12 mouse cellular contexts compared by ENCODE assay signal in the genomic region with DNA sequence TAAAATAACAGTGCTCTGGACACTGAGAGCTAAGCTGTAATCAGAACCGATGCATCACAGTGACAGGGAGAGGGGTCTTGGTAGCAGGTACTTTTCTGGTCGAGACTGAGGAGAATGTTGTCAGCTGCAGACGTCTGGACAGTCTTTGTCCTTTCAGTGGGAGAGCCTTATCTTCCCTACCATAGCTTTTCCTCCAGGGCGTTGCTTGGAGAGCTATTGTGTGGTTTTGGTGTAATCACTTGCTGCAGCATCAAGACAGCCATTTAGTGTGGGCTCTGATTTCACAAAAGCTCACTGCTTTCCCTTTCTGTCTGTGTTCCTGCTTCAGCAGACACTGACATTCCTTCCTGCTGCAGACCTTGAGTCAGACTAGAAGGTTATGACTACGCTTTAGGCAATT.
DNase-seq lines count a peak whose midpoint lies in the region; ATAC-seq and TF ChIP-seq lines count a peak whose summit lies in the region.
"Had no signal": no experiment of that assay in that cellular context is flagged by ENCODE, and none has a peak within 500 bp of the region (broad histone marks: within the 10 kb centered on the region; RNA-seq: fewer than 3 reads in every experiment).

No protein-coding gene starts in this region.

- no peak for TF ChIP-seq CTCF in lung, postnatal 0 days (IDR thresholded peaks at IDR 0.05)
- TF ChIP-seq CTCF in thymus, adult 2 months (IDR thresholded peaks at IDR 0.05; ENCODE audit: borderline replicate concordance, control insufficient read depth, extremely low read depth, insufficient read depth, low read length, poor library complexity), result no peak

- no peak overlapping the region for H3K4me2 ChIP-seq in lung, postnatal 0 days (replicated peaks; ENCODE audit: low read depth, low read length)
- no peak overlapping the region for H3K4me2 ChIP-seq in midbrain, embryonic 16.5 days (ENCODE audit: low read length)
- H3K4me2 ChIP-seq: limb, embryonic 15.5 days; stomach, embryonic 15.5 days had no signal

- no peak for TF ChIP-seq EP300 in lung, postnatal 0 days (IDR thresholded peaks at IDR 0.05)

- no peaks in the 10 kb centered on the region for H3K27me3 ChIP-seq in lung, postnatal 0 days (replicated peaks; ENCODE audit: insufficient read depth, low read length)
- H3K27me3 ChIP-seq in midbrain, embryonic 16.5 days (ENCODE audit: control insufficient read depth, insufficient read depth, low read depth, low read length), result no peaks in the 10 kb centered on the region
- no peaks in the 10 kb centered on the region for H3K27me3 ChIP-seq in thymus, adult 2 months (ENCODE audit: control insufficient read depth, insufficient read depth, low read length)
- H3K27me3 ChIP-seq: limb, embryonic 15.5 days; stomach, embryonic 15.5 days had no signal

- no peak overlapping the region for H3K9ac ChIP-seq in lung, postnatal 0 days (replicated peaks; ENCODE audit: low read depth)
- no peak overlapping the region for H3K9ac ChIP-seq in midbrain, embryonic 16.5 days (ENCODE audit: low read depth, low read length)
- H3K9ac ChIP-seq: limb, embryonic 15.5 days; stomach, embryonic 15.5 days had no signal

- H3K27ac ChIP-seq in lung, postnatal 0 days (ENCODE audit: low read length), result no peak overlapping the region
- 0 out of 2 replicates have a peak overlapping the region, but pooled peaks have one; percentile 15 for H3K27ac ChIP-seq in midbrain, embryonic 16.5 days (ENCODE audit: low read length)
- H3K27ac ChIP-seq in thymus, adult 2 months (ENCODE audit: control insufficient read depth, insufficient read depth, low read length), result no peak overlapping the region
- H3K27ac ChIP-seq: limb, embryonic 15.5 days; stomach, embryonic 15.5 days had no signal

- ATAC-seq in lung, postnatal 0 days, result no peak
- 0 out of 2 replicates have a peak, but pooled peaks have one; percentile 21 for ATAC-seq in midbrain, embryonic 16.5 days

- no peaks in the 10 kb centered on the region for H3K36me3 ChIP-seq in lung, postnatal 0 days (ENCODE audit: insufficient read depth, low read length)
- H3K36me3 ChIP-seq in midbrain, embryonic 16.5 days (ENCODE audit: control insufficient read depth, insufficient read depth, low read length), result no peaks in the 10 kb centered on the region
- H3K36me3 ChIP-seq in thymus, adult 2 months (ENCODE audit: control insufficient read depth, insufficient read depth, low read length), result no peaks in the 10 kb centered on the region
- H3K36me3 ChIP-seq: limb, embryonic 15.5 days; stomach, embryonic 15.5 days had no signal

- no peaks in the 10 kb centered on the region for H3K9me3 ChIP-seq in lung, postnatal 0 days (ENCODE audit: low read length)
- no peaks in the 10 kb centered on the region for H3K9me3 ChIP-seq in midbrain, embryonic 16.5 days (replicated peaks; ENCODE audit: control insufficient read depth, low read length, poor library complexity, severe bottlenecking)
- H3K9me3 ChIP-seq: limb, embryonic 15.5 days; stomach, embryonic 15.5 days had no signal

- DNase-seq in heart, adult 11 months, result peak; percentile 82
- no peak for DNase-seq in heart, postnatal 10 days
- peak; percentile 24 for DNase-seq in lung, postnatal 0 days (ENCODE audit: low spot score)
- no peak for DNase-seq in lung, postnatal 14 days
- DNase-seq in liver, result peak; percentile 36
- no peak for DNase-seq in layer of hippocampus, adult 18-20 months (ENCODE audit: low spot score in 2 of 2)
- no peak for DNase-seq in thymus, adult 2 months
- DNase-seq: layer of hippocampus, postnatal 36 days had no signal

- WGBS in lung, postnatal 0 days, result 39% methylated on average over 5 of the region's 5 CpGs
- 30% methylated on average over 5 of the region's 5 CpGs for WGBS in midbrain, embryonic 16.5 days
- WGBS in thymus, adult 2 months, result 65% methylated on average over 5 of the region's 5 CpGs

- H3K4me1 ChIP-seq in lung, postnatal 0 days (ENCODE audit: insufficient read depth, low read depth, low read length), result no peaks in the 10 kb centered on the region
- H3K4me1 ChIP-seq in midbrain, embryonic 16.5 days (ENCODE audit: control insufficient read depth, insufficient read depth, low read length), result peaks cover 5% of the 10 kb centered on the region; the same call in 1 of the 2 replicates
- H3K4me1 ChIP-seq in thymus, adult 2 months (replicated peaks; ENCODE audit: control insufficient read depth, insufficient read depth, low read length), result no peaks in the 10 kb centered on the region
- H3K4me1 ChIP-seq: limb, embryonic 15.5 days; stomach, embryonic 15.5 days had no signal

- TF ChIP-seq POLR2A in thymus, adult 2 months (IDR thresholded peaks at IDR 0.05; ENCODE audit: control insufficient read depth, extremely low read depth, insufficient read depth, low read length, poor library complexity), result no peak

- no peak overlapping the region for H3K4me3 ChIP-seq in lung, postnatal 0 days (ENCODE audit: low read depth, low read length)
- H3K4me3 ChIP-seq in midbrain, embryonic 16.5 days (ENCODE audit: low read depth, low read length), result no peak overlapping the region
- H3K4me3 ChIP-seq in thymus, adult 2 months (ENCODE audit: control insufficient read depth, insufficient read depth, low read length), result no peak overlapping the region
- H3K4me3 ChIP-seq: limb, embryonic 15.5 days; myocyte; stomach, embryonic 15.5 days had no signal

- intact Hi-C loops in heart, postnatal 10 days (cut with DNase I), result no loop called here

Comparison
In these comparisons a context has a peak if more than half of its experiments do, and no peak if none do; other contexts are left out.
1. DNase-seq: peak in heart, adult 11 months (single experiment), lung, postnatal 0 days (single experiment) and liver (single experiment); none in heart, postnatal 10 days (0 of 2), lung, postnatal 14 days (single experiment), layer of hippocampus, adult 18-20 months (0 of 2) and thymus, adult 2 months (single experiment).